Mouse (Mus musculus) thymus, postnatal 25 days (tissue): ENCODE data around the gene Slc9a3r1.
A peak's percentile ranks its signal among the peaks of the same experiment; 100 is the strongest.

Experiments used
- DNase-seq: peaks from one replicate; pipeline ENCODE4 v3.0.0; 2022

Slc9a3r1 gene

DNA sequence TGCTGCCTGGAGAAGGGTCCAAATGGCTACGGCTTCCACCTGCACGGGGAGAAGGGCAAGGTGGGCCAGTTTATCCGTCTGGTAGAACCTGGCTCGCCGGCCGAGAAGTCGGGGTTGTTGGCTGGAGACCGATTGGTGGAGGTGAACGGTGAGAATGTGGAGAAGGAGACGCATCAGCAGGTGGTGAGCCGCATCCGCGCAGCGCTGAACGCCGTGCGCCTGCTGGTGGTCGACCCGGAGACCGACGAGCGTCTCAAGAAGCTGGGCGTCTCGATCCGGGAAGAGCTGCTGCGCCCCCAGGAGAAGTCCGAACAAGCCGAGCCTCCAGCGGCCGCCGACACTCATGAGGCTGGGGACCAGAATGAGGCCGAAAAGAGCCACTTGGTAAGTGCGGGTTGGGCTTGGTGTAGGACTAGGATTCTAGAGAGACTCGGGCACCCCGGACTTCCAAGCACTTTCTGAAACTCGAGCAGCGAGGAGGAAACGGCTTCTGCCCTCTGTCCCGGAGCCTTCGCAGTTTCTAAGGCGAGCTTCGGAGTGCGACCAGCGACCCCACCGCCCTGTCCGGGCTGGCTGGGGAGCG is 518 bp downstream of the Slc9a3r1 start:
- peak; percentile 82 for DNase-seq

DNA sequence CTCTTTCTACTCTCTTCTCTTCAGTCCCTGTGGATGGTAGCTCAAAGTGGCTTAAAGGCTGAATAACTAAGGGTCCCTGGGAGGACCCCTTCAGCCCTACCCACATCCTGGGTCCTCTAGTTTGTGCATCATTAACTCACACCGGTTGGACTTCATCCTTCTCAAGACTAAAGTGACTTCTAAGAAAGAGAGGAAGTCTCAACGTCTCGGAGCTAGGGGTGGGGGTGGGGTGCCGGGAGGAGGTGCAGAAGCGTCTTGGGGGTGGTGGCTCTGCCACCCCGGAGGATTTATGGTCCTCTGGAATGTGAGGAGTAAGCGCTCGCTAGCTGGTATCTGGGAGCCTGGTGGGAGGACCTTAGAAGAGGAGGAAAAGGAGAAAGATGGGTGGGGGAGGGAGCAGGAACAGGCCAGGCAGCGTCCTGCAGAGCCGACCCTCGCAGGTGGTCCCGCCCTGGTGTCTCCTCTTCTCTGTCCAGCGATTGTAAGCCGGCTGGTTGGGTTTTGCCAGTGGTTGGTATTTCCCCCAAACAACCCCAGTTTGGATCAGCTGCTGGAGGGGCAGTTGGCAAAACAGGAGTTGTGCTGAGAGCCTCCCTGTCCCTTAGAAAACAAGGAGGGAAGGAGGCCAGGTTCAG is 1.3 kb downstream of the Slc9a3r1 start:
- DNase-seq, result no peak

DNA sequence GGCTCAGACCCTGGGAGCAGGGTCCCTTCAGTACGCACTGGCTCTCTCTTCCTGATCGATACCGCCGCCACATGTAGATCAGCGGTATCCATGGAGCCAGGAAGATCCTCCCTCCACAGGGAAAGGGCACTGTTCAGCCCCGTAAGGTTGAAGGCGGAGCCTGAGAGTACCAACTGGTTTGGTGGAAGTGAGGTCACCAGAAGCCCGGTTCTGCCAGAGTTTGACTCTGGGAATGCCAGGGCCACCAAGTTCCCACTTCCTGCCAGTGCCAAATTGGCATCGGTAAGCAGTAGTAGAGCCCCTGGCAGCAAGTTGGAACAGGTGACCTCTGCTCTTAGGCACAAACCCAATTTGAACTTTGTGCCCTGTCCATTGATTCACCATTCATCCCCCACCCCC is 1.8 kb downstream of the Slc9a3r1 start:
- peak; percentile 18 for DNase-seq

DNA sequence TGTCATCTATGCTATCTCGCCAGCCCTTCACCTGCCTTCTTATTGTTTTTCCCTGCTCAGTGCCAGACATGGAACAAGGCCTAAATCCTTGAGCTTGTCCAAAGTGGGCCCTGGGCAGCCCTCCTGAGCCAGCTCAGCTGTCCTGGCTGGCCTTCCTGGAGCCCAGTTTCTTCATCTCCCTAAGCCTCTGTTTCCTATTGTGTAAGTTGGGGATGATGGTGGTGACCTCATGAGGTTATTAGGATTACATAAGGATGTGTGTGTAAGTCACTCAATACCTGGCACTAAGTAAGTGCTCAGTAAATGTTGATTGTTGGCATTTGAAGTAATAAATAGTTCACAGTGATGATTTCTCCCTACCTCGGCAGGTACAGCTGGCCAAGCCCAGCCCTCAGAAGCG is 3.6 kb downstream of the Slc9a3r1 start:
- DNase-seq, result no peak

GRCm38 (mm10) chr11:115167631-115168249 is 4.6 kb downstream of the Slc9a3r1 start:
- peak; percentile 6 for DNase-seq

DNA sequence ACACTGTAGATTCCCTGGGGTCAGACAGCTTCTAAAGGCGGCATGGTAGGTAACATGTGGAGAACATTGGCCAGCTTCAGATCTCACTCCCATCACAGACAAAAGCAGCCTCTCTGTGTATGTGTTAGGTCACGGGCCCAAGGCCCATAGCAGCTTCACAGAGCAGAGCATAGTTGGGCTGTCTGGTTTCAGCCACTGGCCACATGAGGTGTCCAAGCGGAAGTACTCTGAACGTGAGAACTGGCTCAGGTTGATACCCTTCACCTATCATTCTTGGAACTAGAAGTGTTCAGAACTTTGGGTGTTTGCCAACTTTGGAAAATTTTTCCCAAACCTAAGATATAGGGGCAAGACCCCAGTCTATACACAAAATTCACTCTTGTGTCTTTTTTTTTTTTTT is 6.3 kb downstream of the Slc9a3r1 start:
- DNase-seq, result no peak

GRCm38 (mm10) chr11:115171125-115171524 is 8.0 kb downstream of the Slc9a3r1 start:
- no peak for DNase-seq

GRCm38 (mm10) chr11:115172825-115173287 is 9.7 kb downstream of the Slc9a3r1 start:
- DNase-seq, result no peak

DNA sequence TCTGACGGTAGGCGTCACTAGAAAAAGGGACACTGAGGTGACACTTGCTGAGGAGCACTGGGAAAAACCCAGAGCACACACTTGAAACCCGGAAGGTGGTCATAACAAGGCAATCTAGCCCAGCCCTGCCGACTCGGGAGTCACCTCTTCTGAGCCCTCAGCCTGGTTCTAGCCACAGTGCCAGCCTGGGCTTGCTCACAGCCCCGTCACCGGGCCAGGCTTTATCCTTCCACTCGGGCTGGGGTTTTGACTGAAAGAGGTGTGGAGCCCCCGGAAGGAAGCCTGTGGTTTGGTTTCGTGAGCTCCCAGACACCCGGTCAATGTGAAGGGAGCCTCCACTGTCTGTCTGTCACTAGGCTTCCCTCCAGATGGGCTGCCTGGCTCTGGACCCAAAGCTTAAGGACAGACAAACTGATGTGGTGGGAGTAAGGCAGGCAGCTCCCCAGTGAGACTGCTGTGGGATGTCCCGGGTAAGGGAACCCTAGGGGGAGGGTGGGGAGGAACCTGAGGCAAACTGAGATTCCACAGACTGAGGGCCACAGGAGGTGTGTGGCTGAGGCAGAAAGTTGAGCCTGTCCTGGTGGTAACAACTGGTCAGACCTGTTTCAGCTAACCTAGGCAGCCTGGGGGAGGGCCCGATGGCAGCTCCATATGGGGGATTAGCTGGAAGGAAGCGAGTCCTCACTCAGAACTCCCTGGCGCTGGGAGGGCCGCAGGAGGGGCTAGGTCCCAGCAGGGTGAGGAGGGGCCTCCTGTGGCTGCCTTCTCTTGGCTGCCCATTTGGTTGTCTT is 10.6 kb downstream of the Slc9a3r1 start:
- peak; percentile 48 for DNase-seq

DNA sequence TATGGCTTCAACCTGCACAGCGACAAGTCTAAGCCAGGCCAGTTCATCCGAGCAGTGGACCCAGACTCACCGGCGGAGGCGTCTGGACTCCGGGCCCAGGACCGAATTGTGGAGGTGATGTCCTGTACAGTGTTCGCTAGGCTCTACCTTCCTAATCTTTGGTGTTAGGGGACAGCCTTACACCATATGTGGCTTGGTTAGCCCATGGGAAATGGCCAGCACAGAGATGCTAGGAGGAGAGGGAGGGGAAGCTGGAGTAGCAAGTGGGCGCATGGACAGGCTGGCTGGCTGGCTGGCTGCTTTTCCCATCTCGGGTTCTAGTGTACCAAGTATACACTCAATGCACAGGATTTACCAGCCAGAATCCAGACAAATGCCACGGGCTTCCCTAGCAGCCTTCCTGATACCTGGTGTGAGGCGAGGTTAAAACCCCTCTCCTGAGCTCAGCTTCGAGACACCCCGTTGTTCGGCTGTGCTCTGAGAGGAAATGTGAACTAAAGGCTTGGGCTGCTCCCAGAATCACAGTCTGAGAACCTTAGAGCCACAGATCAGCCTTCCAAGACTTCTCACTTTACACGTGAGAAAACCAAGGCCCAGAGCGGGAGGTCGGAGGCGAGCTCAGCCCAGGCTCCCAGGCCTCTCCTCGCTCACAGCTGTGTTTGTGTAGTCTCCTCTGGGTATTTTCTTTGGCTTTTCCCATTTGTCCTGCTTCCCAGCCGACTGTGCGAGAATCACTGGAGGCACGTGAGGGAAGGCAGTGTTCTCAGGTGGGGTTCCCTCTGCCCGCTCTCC is 13.5 kb downstream of the Slc9a3r1 start:
- DNase-seq, result no peak

DNA sequence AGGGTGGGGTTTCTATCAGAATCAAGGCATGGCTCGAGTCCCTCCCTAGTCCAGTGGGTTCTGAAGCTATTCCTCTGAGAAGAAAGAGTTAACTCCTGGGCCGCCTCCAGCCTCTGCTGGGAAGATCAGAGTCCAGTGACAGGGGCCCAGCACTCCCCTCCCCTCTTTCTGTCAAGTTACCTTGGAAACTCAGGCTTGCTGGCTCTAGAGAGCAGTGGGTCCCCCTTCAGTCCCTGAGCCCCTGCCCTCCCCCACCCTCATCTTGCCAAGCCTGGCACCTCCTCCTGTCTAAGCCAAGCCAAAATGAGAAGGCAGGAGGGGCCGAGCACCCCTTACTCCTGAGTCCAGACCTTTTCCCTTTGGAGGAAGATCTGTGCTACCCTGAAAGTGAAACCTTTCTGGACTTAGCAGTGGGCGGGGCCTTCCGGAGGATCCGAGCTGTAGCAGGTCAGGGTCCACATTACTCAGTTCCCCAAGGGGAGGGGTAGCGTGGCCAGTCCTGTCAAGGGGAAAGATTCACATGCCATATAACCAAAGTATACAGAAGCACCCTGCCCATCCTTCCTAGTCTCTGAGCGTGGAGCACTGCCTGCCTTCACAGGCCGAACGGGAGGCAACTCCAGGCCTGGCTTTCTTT is 14.5 kb downstream of the Slc9a3r1 start:
- no peak for DNase-seq

DNA sequence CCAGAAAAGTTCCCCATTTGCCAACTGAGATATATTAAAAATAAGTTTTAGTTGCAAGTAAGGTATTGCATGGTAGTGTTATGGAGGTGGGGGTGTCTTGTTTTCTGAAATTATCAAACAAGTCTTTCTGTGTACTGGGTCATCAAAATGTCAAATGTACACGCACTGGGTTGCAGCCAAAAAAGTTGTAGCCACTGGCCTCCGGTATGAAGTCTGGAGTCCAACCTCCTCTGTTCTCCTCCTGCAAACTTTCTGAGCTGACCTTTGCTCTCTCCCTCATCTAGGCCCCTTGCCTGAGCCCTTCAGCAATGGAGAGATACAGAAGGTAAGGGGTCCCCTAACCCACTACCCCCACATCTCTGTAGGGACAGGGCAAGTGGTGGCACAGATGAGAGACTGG is 15.6 kb downstream of the Slc9a3r1 start:
- DNase-seq, result no peak

DNA sequence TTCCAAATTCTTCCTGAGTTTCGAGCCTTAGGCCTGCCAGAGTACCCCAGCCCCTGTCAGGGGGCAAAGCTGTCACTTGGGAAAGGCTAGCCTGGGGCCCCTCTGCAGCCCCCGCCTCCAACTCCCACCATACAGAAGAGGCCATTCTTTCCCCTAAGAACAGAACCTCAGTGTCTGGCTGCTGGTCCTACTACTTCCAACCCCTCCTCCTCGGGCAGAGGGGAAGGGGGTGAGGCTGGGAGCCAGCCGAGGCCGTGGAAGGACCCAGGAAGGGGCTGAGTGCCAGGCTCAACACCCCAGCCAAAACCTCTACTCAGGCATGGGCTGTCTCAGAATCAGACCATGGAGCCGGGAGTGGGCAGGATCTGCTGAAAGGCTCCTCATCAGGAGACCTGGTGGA is 16.1 kb downstream of the Slc9a3r1 start:
- DNase-seq, result no peak

GRCm38 (mm10) chr11:115179881-115180280 is 16.7 kb downstream of the Slc9a3r1 start:
- no peak for DNase-seq

DNA sequence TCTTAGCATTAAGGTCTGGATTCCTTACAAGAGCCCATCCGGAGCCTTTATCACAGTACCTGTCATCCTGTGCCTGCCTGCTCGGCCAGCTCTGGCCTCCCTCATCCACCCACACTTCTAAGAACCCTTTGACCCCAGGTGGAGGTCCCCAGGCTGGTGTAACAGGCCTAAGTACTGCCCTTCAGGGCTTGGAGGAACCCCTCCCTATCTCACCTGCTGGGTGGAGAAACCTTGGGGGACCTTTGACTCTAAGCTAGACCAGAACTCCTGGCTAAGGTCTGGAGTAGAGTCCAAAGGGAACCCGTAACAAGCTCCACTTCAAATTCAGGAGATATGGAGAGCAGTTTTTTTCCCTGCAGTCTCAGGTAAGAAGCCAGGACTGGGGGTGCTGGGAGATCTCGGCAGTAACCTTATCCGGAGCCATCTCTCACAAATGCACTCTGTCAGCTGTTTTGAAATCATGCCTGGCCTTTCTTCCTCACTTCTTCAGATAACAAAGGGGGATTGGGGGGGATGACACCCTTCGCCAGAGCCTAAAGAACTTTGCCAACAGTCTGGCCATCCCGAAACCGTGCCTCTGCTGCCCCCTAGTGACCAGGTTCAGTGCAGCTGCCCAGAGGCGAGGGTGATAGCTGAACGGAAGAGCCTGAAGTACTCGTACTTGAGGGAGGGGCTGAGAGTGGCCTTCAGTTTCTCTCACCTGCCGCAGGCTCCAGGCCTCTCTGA is 18.9 kb downstream of the Slc9a3r1 start:
- peak; percentile 93 for DNase-seq

- no peak for DNase-seq
These were observed 21.8 kb downstream of the Slc9a3r1 start for GRCm38 (mm10) chr11:115184973-115185372.

DNA sequence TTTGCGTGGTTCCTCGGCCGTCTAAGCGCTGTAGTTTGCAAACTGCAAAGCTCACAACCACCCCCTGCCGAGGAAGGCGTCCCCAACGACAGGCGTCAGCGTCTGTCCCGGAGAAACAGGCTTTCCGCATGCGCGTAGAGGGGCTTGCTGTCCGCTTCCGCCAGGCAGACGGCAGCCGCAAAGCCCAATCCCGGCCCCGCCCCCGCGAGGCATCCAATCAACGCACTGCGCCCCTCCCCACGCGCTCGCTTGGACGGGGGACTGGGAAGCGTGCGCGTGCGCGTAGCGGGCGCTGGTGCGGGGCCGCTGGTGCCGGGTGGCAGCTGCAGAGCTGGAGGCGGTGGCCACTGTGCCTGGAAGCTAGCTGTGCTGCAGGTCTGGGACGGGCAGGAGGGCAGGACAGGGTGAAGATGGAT is 24.1 kb downstream of the Slc9a3r1 start, which contains the start of gene Tmem104:
Gene Tmem104, plus strand, starts transcription at position 264 of the 416 bp plus-strand sequence.
- DNase-seq, result peak; percentile 100

DNA sequence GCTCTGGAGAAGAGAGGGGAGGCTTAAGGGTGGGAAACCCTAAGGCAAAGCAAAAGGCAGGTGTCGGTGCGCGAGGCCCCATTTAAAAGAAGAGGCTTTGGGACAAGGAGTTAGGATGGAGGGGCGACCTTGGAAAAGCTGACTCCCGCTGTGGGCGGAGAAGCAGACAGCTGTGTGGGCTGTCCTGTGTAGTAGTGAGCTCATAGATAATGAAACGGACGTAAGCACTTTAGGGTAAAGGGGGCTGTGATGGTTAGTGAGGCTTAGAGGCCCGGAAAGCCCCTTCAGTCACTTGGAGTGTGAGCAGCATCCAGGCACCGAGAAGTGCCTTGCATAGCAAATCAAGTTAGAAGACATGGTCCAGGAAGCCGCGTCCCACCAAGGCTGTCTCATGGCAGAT is 24.6 kb downstream of the Slc9a3r1 start, which contains the start of gene Nat9:
Gene Nat9, minus strand, starts transcription at position 167 of the 400 bp plus-strand sequence.
- no peak for DNase-seq

DNA sequence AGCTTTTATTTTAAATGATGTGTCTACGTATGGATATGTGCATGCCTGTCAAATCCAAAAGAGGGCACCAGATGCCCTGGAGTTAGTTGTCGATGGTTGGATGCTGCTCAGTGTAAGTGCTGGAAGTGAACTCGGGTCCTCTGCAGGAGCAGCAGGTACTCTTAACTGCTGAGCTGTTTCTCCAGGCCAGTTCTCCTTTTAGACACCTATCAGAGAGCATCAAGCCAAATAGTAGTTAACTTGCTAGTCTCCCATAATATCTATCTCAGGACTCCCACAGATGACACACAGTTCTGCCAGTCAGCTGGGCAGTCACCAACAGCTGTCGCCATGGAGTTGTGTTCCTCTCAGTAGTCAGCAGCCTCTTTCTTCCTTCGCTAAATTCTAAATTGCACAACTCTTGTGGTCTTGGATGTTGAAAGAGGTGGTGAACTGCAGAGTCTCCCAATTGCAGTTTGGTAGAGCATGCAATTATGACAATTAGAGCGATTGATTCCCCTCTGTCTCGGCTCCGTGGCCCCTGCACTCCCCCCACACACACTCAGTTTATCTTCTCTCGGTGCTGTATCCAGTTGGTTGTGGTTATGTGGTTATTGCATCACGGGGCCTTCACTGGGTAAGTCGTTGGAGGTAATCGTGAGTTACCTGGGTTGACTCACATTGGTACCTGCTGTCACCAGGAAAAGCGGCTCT is 25.5 kb downstream of the Slc9a3r1 start:
- no peak for DNase-seq

- no peak for DNase-seq
These were observed 26.2 kb downstream of the Slc9a3r1 start for GRCm38 (mm10) chr11:115189304-115189703.

DNA sequence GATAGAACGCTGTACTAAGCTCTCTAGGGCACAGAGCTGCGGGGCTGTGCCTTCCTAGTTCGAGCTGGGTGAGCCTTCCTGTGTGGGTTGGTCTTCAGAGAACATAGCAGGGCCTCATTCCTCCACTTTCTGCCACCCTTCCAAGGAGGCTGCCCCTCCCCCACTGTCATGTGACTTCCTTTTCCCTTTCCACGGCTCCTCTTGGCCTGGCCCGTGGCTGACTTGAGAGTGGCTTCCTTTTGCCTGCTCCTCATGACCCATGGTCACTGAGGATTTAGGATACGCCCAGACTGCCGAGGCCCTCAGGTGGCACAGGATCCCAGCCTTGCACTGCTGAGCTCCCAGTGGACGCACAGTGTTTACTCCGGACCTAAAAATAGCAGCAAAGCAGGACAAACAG is 29.0 kb downstream of the Slc9a3r1 start:
- no peak for DNase-seq
